Mouse (Mus musculus) brain, embryonic 14.5 days (tissue): ENCODE measurements at regions not wholly inside any gene's neighbourhood (a gene's known extent, or its start where the extent isn't known, plus 50 kb on each side); places are given as distances from the start of the nearest gene placed in this dataset.

Experiments
- DNase-seq: peaks from one replicate; pipeline ENCODE4 v3.0.0-alpha.2; 2011; ENCODE audit warnings: low read depth
- CTCF ChIP-seq: fragments of 200-500 bp; IDR thresholded peaks from 2 replicates; pipeline ENCODE4 v1.5.1; 2012; ENCODE audit warnings: inconsistent platforms, mild to moderate bottlenecking, moderate library complexity, borderline replicate concordance; ENCODE audit not compliant: insufficient read depth, insufficient read length; ENCODE audit errors: extremely low read depth
- POLR2A ChIP-seq: fragments of 200-500 bp; IDR thresholded peaks from 2 replicates; pipeline ENCODE4 v1.6.1; 2012; ENCODE audit warnings: mild to moderate bottlenecking, inconsistent platforms, borderline replicate concordance; ENCODE audit not compliant: poor library complexity, insufficient read depth, insufficient read length, severe bottlenecking; ENCODE audit errors: extremely low read depth

DNA sequence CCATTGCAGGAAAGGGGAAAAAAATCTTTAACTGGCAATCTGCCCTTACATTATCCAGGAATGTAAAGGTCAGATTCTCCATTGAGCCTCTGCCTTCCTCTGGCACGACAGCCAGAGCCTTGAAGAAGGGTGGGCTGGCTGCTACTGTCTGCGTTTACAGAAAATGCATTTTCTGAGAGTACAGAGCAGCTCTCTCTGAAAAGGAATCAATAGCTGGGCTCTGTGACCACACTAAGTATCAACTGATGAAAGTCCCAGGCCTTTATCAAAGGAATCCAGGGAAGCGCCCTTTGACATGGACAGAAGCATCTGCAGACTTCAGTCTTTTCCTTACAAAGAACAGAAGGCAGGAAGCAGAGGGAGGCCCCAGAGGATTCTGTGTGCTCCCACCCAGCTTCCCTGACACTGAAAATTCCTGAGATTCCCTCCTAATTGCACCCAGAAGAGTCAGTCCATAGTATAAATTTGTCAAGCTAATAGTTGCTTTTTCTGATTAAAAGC, 124.2 kb downstream of the Ankrd50 start:
- peak; percentile 55 for DNase-seq
- TF ChIP-seq POLR2A, result no peak
- no peak for TF ChIP-seq CTCF

GRCm38 (mm10) chr3:38357905-38358491, 126.6 kb downstream of the Ankrd50 start:
- TF ChIP-seq CTCF (no peak), POLR2A (no peak)
- DNase-seq, result peak; percentile 39

- no peak for DNase-seq
- TF ChIP-seq POLR2A, result no peak
- TF ChIP-seq CTCF, result no peak
Measured at GRCm38 (mm10) chr3:38344283-38344682, 140.4 kb downstream of the Ankrd50 start.

- TF ChIP-seq POLR2A (no peak), CTCF (no peak)
- DNase-seq, result no peak
Measured at GRCm38 (mm10) chr3:38341666-38342065, 143.0 kb downstream of the Ankrd50 start.

- TF ChIP-seq POLR2A (no peak), CTCF (no peak)
- no peak for DNase-seq
Measured at GRCm38 (mm10) chr3:38333321-38333910, 151.2 kb downstream of the Ankrd50 start.

GRCm38 (mm10) chr3:38331169-38331568, 153.5 kb downstream of the Ankrd50 start:
- no peak for DNase-seq
- no peak for TF ChIP-seq POLR2A
- TF ChIP-seq CTCF, result no peak

DNA sequence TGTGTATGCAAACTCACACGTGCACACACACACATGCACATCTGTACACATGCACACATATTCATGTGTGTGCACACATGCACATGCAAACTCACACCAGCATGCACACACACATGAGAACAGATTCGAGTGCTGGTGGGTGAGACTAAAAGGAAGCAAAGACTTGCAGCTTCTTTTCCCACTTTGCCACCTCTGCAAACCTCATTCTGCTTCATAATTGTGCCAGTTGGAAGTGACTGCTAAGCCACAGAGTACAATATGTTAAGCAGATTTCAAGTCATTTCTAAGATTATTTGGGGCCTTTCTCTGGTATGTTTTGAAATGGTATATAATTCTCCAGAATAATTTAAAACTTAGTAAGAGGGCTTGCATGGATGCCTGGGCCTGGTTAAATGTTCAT, 157.4 kb downstream of the Ankrd50 start:
- no peak for DNase-seq

GRCm38 (mm10) chr3:38326211-38326610, 158.4 kb downstream of the Ankrd50 start:
- no peak for DNase-seq

More for the DNA sequence above, 157.4 kb downstream of the Ankrd50 start:
- no peak for TF ChIP-seq POLR2A
- TF ChIP-seq CTCF, result no peak

GRCm38 (mm10) chr3:38324663-38325062, 160.0 kb downstream of the Ankrd50 start:
- TF ChIP-seq POLR2A, result no peak
- no peak for TF ChIP-seq CTCF
- DNase-seq, result peak; percentile 46

More at GRCm38 (mm10) chr3:38326211-38326610, 158.4 kb downstream of the Ankrd50 start:
- no peak for TF ChIP-seq POLR2A
- no peak for TF ChIP-seq CTCF

- TF ChIP-seq CTCF (no peak), POLR2A (no peak)
- DNase-seq, result no peak
Measured at GRCm38 (mm10) chr3:38322426-38322825, 162.2 kb downstream of the Ankrd50 start.

GRCm38 (mm10) chr3:38321620-38322019, 163.0 kb downstream of the Ankrd50 start:
- DNase-seq, result peak; percentile 80
- no peak for TF ChIP-seq CTCF

DNA sequence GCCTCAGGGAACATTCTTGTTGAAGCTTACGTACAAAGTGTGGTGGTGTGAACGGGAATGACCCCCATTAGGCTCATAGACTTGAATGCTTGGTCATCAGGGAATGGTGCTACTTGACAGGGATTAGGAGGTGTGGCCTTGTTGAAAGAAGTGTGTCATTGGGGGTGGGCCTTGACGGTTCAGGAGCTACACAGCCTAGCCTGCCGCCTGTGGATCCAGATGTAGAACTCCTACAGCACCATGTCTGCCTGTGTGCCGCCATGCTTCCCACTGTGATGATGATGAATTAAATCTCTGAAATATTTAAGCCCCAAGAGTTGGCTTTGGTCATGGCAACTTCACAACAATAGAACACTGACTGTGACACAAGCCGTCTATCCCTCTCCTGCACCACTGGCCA, 163.6 kb downstream of the Ankrd50 start:
- no peak for DNase-seq
- no peak for TF ChIP-seq CTCF
- no peak for TF ChIP-seq POLR2A

DNA sequence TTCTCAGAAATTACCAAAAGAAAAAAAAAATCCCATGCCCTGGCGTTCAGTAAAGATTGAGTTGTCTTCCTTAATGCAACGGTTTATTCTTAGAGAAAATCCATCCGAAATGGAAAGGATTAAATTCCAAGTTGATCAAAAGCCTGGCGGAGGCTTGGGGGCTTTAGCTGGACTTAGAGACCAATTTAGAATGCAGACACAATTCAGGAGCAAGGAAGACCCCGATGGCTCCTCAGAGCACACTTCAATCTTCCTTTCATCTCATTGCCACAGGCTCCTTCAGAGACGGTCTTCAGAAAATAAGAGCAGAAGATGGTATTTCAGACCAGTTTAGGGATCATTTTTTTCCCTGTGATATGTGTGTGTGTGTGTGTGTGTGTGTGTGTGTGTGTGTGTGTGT, 171.8 kb downstream of the Ankrd50 start:
- no peak for TF ChIP-seq POLR2A
- TF ChIP-seq CTCF, result no peak
- DNase-seq, result peak; percentile 56
